ENCODE assay signal across 8 mouse cellular contexts in the genomic region with DNA sequence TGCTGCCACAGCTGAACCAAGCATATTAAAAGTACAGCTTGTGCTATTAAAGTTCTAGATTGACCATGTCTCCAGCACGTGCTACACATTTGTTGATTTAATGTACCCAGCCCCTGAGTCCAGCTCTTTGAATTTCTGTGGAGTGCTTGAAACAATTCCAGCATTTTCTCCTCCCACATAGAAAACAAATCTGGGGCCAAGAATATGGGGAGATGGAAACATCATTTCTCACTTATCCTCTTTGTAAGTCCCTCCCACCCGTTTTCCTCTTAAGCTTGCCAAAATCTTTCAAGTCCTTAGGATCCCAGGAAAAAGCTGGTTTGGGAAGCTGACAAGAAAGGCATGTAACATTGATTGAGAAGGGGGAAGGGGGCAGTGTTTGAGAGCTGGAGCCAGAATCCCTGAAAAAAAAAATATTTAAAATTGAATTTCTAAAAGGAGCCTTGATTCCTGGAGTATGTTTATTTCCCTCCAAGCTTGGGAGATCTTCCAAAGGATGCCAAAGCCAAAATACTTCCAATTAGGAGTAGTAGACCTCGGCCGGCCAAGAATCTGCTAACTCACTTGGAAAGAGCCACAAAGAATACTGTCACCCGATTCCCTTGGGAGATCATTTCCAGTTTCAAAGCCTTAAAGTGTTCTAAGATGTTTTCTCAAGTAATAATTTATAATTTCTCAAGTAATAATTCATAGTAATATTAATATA.
DNase-seq lines count a peak whose midpoint lies in the region; ATAC-seq and TF ChIP-seq lines count a peak whose summit lies in the region.
"Had no signal": no experiment of that assay in that cellular context is flagged by ENCODE, and none has a peak within 500 bp of the region (broad histone marks: within the 10 kb centered on the region; RNA-seq: fewer than 3 reads in every experiment).

No protein-coding gene starts in this region.

- H3K4me3 ChIP-seq in left cerebral cortex, adult 2 months = no peak overlapping the region
- H3K4me3 ChIP-seq in forebrain, embryonic 16.5 days (replicated peaks; ENCODE audit: low read length) = no peak overlapping the region
- H3K4me3 ChIP-seq in intestine, embryonic 16.5 days (ENCODE audit: low read length) = no peak overlapping the region
- H3K4me3 ChIP-seq in lung, embryonic 16.5 days (ENCODE audit: low read length) = no peak overlapping the region
- H3K4me3 ChIP-seq: liver, embryonic 15.5 days had no signal

- WGBS in forebrain, embryonic 16.5 days = 38% methylated on average over 5 of the region's 5 CpGs
- 51% methylated on average over 5 of the region's 5 CpGs for WGBS in intestine, embryonic 16.5 days
- WGBS in lung, embryonic 16.5 days = 36% methylated on average over 5 of the region's 5 CpGs

- ATAC-seq in forebrain, embryonic 16.5 days = peak; percentile 85
- ATAC-seq in intestine, embryonic 16.5 days = peak; percentile 53
- ATAC-seq in lung, embryonic 16.5 days (ENCODE audit: low read depth) = peak; percentile 92
- no peak for ATAC-seq in granulocyte monocyte progenitor cell, adult 5-6 weeks (replicated peaks; ENCODE audit: poor library complexity, severe bottlenecking)

- TF ChIP-seq CTCF in left cerebral cortex, adult 2 months (IDR thresholded peaks at IDR 0.05) = no peak

- H3K9me3 ChIP-seq in forebrain, embryonic 16.5 days (ENCODE audit: control insufficient read depth, low read length) = no peaks in the 10 kb centered on the region
- no peaks in the 10 kb centered on the region for H3K9me3 ChIP-seq in intestine, embryonic 16.5 days (ENCODE audit: control insufficient read depth, low read length)
- H3K9me3 ChIP-seq in lung, embryonic 16.5 days (ENCODE audit: control insufficient read depth, low read length) = no peaks in the 10 kb centered on the region
- H3K9me3 ChIP-seq: liver, embryonic 15.5 days had no signal

- H3K4me1 ChIP-seq in forebrain, embryonic 16.5 days (replicated peaks; ENCODE audit: control insufficient read depth, insufficient read depth, low read length) = 0 out of 2 replicates have a peak, but pooled peaks cover 2% of the 10 kb centered on the region
- no peaks in the 10 kb centered on the region for H3K4me1 ChIP-seq in intestine, embryonic 16.5 days (ENCODE audit: control insufficient read depth, insufficient read depth, low read length)
- peaks cover 7% of the 10 kb centered on the region; the same call in 1 of the 2 replicates for H3K4me1 ChIP-seq in lung, embryonic 16.5 days (replicated peaks; ENCODE audit: control insufficient read depth, insufficient read depth, low read length)
- H3K4me1 ChIP-seq: liver, embryonic 15.5 days had no signal

- no peaks in the 10 kb centered on the region for H3K36me3 ChIP-seq in forebrain, embryonic 16.5 days (ENCODE audit: control insufficient read depth, insufficient read depth)
- no peaks in the 10 kb centered on the region for H3K36me3 ChIP-seq in intestine, embryonic 16.5 days (ENCODE audit: control insufficient read depth, insufficient read depth, low read length)
- no peaks in the 10 kb centered on the region for H3K36me3 ChIP-seq in lung, embryonic 16.5 days (ENCODE audit: control insufficient read depth, insufficient read depth, low read length)
- H3K36me3 ChIP-seq: liver, embryonic 15.5 days had no signal

- no peaks in the 10 kb centered on the region for H3K27me3 ChIP-seq in forebrain, embryonic 16.5 days (replicated peaks; ENCODE audit: control insufficient read depth, insufficient read depth, low read length)
- no peaks in the 10 kb centered on the region for H3K27me3 ChIP-seq in intestine, embryonic 16.5 days (replicated peaks; ENCODE audit: control insufficient read depth, insufficient read depth, low read length)
- H3K27me3 ChIP-seq in lung, embryonic 16.5 days (ENCODE audit: control insufficient read depth, insufficient read depth, low read depth, low read length) = no peaks in the 10 kb centered on the region
- H3K27me3 ChIP-seq: liver, embryonic 15.5 days had no signal

- DNase-seq in left cerebral cortex, adult 2 months (ENCODE audit: extremely low spot score in 1 of 2, low spot score in 2 of 2) = no peak
- no peak for DNase-seq in left cerebral cortex, postnatal 36 days (ENCODE audit: low spot score in 2 of 2)
- DNase-seq in cerebellum, adult 8-10 months = no peak

- H3K27ac ChIP-seq in left cerebral cortex, adult 2 months = 0 out of 2 replicates have a peak overlapping the region, but pooled peaks have one; percentile 1
- no peak overlapping the region for H3K27ac ChIP-seq in forebrain, embryonic 16.5 days (ENCODE audit: low read length)
- no peak overlapping the region; the same call in 1 of the 2 replicates for H3K27ac ChIP-seq in intestine, embryonic 16.5 days (ENCODE audit: low read length)
- peak overlapping the region; percentile 84 for H3K27ac ChIP-seq in lung, embryonic 16.5 days (ENCODE audit: low read length)
- H3K27ac ChIP-seq: liver, embryonic 15.5 days had no signal

- H3K9ac ChIP-seq in forebrain, embryonic 16.5 days (replicated peaks; ENCODE audit: low read depth, low read length) = no peak overlapping the region
- no peak overlapping the region for H3K9ac ChIP-seq in intestine, embryonic 16.5 days (ENCODE audit: low read depth, low read length)
- H3K9ac ChIP-seq in lung, embryonic 16.5 days (ENCODE audit: low read length) = no peak overlapping the region
- H3K9ac ChIP-seq: liver, embryonic 15.5 days had no signal

- H3K4me2 ChIP-seq in forebrain, embryonic 16.5 days (ENCODE audit: low read length) = no peak overlapping the region
- no peak overlapping the region for H3K4me2 ChIP-seq in intestine, embryonic 16.5 days (ENCODE audit: low read depth, low read length)
- H3K4me2 ChIP-seq in lung, embryonic 16.5 days (ENCODE audit: low read depth, low read length) = no peak overlapping the region
- H3K4me2 ChIP-seq: liver, embryonic 15.5 days had no signal

- intact Hi-C loops in left cerebral cortex, adult 2 months (cut with DNase I) = no loop called here
- intact Hi-C loops in left cerebral cortex, postnatal 36 days (cut with DNase I) = no loop called here

Comparison
In these comparisons a context has a peak if more than half of its experiments do, and no peak if none do; other contexts are left out.
1. H3K27ac ChIP-seq: peak in left cerebral cortex, adult 2 months (single experiment) and lung, embryonic 16.5 days (single experiment); none in forebrain, embryonic 16.5 days (single experiment) and intestine, embryonic 16.5 days (single experiment).